Mouse (Mus musculus): ENCODE measurements around the gene Ndst2. TPM values are rescaled to one million over a fixed set of nuclear protein-coding genes. Genes with fewer than 3 reads are reported as not detected.

Ndst2 gene
- polyA plus RNA-seq, 1 experiment from 2014 or later, result 12.6 TPM

DNA sequence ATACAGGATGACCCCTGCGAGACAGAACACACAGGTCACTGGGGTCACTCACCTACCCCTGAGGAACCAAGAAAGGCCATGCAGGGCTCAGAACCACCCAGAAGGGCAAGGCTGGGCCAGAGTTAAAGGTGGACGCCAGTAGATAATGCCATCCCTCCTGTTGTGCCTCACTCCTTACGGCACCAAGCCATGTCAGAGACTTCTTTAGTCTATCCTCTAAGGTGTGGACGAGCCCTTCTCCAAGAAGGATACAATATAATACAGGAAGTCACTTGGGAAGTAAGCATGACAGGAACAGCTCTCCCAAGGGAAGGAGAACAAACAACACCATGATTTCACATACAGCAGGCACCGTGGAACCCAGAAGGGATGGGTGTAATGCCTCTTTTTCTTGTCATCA, 30.6 kb upstream of the Ndst2 start:
- 86% methylated on average over 5 of the region's 5 CpGs for WGBS (ENCODE audit: insufficient replicate concordance)
- no peak for ATAC-seq
- H3K36me3 ChIP-seq (replicated peaks; ENCODE audit: insufficient read depth, low read length), result peaks cover 45% of the 10 kb centered on the region

DNA sequence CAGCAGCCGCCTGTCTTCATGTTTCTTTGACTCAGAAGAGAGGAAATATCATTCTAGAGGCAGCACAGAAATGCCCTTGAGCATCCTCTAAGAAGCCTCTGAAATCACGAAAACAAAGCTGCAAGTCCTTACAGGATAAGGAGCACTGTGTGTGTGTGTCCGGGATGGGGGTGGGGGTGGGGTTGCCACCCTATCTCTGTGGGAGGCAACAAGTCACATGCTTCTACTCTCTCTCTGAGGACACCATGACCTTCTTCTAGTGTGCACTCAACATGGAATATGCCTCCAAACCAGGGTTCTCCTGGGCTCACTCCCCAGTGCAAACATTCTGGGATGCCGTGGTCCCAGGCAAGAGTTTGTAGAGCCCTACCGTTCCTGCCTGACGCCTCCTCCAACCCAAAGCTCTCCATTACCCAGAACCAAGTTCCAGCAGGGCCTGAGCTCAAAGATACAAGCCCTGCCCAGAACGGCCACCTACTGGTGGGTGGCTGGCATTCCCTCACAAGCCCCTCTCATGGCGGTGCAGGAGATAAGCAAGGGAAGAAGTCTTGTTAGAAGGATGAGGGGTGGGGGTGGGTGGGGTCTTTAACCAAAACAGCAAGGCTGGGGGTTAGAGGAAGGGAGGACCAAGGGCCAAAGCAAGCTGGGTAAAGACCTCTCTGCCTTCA, 24.5 kb upstream of the Ndst2 start:
- DNase-seq (no peak), ATAC-seq (no peak)
- no peaks in the 10 kb centered on the region for H3K27me3 ChIP-seq (ENCODE audit: insufficient read depth, low read length)
- peak; percentile 29; the same call in 1 of the 2 replicates for TF ChIP-seq CTCF (IDR thresholded peaks at IDR 0.05; ENCODE audit: low read depth)
- TF ChIP-seq EP300 (IDR thresholded peaks at IDR 0.05; ENCODE audit: low read depth), result no peak
- no peaks in the 10 kb centered on the region for H3K4me1 ChIP-seq (ENCODE audit: insufficient read depth)
- H3K4me3 ChIP-seq (ENCODE audit: low read depth, low read length), result no peak overlapping the region
- no peak overlapping the region for H3K27ac ChIP-seq (ENCODE audit: low read depth)
- H3K4me2 ChIP-seq (ENCODE audit: low read depth, low read length), result no peak overlapping the region
- 66% methylated on average over 8 of the region's 8 CpGs for WGBS (ENCODE audit: insufficient replicate concordance)
- peaks cover 56% of the 10 kb centered on the region for H3K36me3 ChIP-seq (replicated peaks; ENCODE audit: insufficient read depth, low read length)
- no peak overlapping the region for H3K9ac ChIP-seq (replicated peaks)
- no peaks in the 10 kb centered on the region for H3K9me3 ChIP-seq (ENCODE audit: low read length)

More for the DNA sequence above, 30.6 kb upstream of the Ndst2 start:
- Histone ChIP-seq H3K4me3 (ENCODE audit: low read depth, low read length) (no peak overlapping the region), H3K27me3 (ENCODE audit: insufficient read depth, low read length) (no peaks in the 10 kb centered on the region), H3K4me2 (ENCODE audit: low read depth, low read length) (no peak overlapping the region), H3K4me1 (ENCODE audit: insufficient read depth) (no peaks in the 10 kb centered on the region), H3K9ac (replicated peaks) (no peak overlapping the region; the same call in 1 of the 2 replicates), H3K27ac (ENCODE audit: low read depth) (peak overlapping the region; percentile 30; the same call in 1 of the 2 replicates), H3K9me3 (ENCODE audit: low read length) (no peaks in the 10 kb centered on the region)
- no peak for TF ChIP-seq CTCF (IDR thresholded peaks at IDR 0.05; ENCODE audit: low read depth)
- TF ChIP-seq EP300 (IDR thresholded peaks at IDR 0.05; ENCODE audit: low read depth), result no peak
- DNase-seq, result no peak

DNA sequence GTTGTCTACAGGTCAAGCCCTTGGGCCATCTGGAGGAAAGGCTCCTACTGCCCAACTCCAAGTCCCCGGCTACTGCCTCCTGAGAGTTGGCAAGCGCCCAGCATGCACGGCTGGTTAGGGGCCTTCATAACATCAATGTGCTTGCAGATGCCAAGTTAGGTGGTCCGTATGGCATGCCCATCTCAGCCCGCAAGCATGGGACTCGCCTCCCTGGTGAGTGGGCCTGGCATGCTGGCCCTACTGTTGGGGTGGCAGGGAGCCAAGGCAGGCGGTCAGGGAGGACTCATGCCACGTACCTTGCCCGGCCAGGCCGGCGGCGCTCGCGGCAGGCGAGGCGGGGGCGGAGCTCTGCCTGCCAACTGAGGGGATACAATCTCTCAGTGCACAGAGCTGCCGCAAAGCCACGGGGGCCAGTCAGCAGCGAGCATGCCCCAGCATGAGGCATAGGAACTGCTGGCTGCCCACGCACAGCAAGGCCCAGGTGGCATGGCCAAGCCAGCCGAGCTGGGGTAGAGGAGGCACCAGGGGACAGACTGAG, 23.1 kb upstream of the Ndst2 start:
- H3K4me1 ChIP-seq (ENCODE audit: insufficient read depth), result no peaks in the 10 kb centered on the region
- H3K4me2 ChIP-seq (ENCODE audit: low read depth, low read length), result no peak overlapping the region
- 87% methylated on average over 22 of the region's 22 CpGs for WGBS (ENCODE audit: insufficient replicate concordance)
- H3K36me3 ChIP-seq (replicated peaks; ENCODE audit: insufficient read depth, low read length), result peaks cover 43% of the 10 kb centered on the region
- ATAC-seq (no peak), DNase-seq (no peak)
- no peak overlapping the region for H3K4me3 ChIP-seq (ENCODE audit: low read depth, low read length)
- no peaks in the 10 kb centered on the region for H3K9me3 ChIP-seq (ENCODE audit: low read length)
- TF ChIP-seq CTCF (IDR thresholded peaks at IDR 0.05; ENCODE audit: low read depth) (no peak), EP300 (IDR thresholded peaks at IDR 0.05; ENCODE audit: low read depth) (no peak)
- H3K27ac ChIP-seq (ENCODE audit: low read depth), result no peak overlapping the region
- no peaks in the 10 kb centered on the region for H3K27me3 ChIP-seq (ENCODE audit: insufficient read depth, low read length)
- H3K9ac ChIP-seq (replicated peaks), result no peak overlapping the region

DNA sequence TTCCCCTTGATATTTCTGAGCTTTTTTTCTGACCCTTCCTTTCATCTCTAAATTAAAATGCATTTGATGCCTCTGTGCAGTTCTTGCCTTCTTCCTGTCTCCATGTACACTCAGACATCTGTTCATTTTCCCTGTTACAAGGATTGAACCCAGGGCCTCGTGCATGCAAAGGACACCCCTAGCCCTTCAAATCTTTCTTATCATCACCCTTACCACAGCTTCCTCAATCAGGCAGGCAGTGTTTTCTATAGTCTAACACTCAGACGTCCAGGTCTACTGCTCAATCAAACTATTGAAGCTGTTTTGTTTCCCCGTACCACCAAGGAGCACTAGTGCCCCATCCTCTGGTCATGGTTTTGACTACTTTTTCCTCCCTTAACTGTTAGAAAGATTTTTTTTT, 19.4 kb upstream of the Ndst2 start:
- Histone ChIP-seq H3K4me1 (ENCODE audit: insufficient read depth) (no peaks in the 10 kb centered on the region), H3K4me2 (ENCODE audit: low read depth, low read length) (no peak overlapping the region), H3K27me3 (ENCODE audit: insufficient read depth, low read length) (no peaks in the 10 kb centered on the region), H3K4me3 (ENCODE audit: low read depth, low read length) (no peak overlapping the region), H3K9me3 (ENCODE audit: low read length) (no peaks in the 10 kb centered on the region), H3K27ac (ENCODE audit: low read depth) (no peak overlapping the region), H3K36me3 (replicated peaks; ENCODE audit: insufficient read depth, low read length) (peaks cover 18% of the 10 kb centered on the region), H3K9ac (replicated peaks) (no peak overlapping the region)
- DNase-seq, result no peak
- 44% methylated on average over 3 of the region's 3 CpGs for whole genome bisulfite sequencing (ENCODE audit: insufficient replicate concordance)
- no peak for ATAC-seq
- TF ChIP-seq EP300 (IDR thresholded peaks at IDR 0.05; ENCODE audit: low read depth) (no peak), CTCF (IDR thresholded peaks at IDR 0.05; ENCODE audit: low read depth) (no peak)

DNA sequence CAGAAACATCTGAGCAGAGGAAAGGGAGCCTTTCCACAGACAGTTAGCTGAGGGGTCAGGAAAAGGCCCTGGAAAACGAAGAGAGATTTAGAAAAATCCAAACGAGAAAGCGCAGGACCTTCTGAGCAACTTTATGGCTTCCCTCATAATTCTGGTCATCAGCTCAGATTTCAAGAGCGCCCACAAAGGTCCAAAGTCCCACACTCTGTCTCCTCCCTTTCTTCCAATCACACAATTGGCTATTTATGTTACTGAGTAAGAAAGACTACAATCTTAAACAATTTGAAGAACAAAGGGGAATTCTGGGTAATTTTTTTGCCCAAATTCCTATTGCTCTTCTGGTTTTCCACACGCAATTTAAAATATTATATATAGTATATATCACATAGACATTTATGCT, 16.1 kb upstream of the Ndst2 start:
- H3K9ac ChIP-seq (replicated peaks), result no peak overlapping the region
- H3K9me3 ChIP-seq (ENCODE audit: low read length), result no peaks in the 10 kb centered on the region
- H3K27me3 ChIP-seq (ENCODE audit: insufficient read depth, low read length), result no peaks in the 10 kb centered on the region
- no peak for TF ChIP-seq CTCF (IDR thresholded peaks at IDR 0.05; ENCODE audit: low read depth)
- TF ChIP-seq EP300 (IDR thresholded peaks at IDR 0.05; ENCODE audit: low read depth), result no peak
- WGBS (ENCODE audit: insufficient replicate concordance), result 81% methylated on average over 5 of the region's 5 CpGs
- H3K4me2 ChIP-seq (ENCODE audit: low read depth, low read length), result no peak overlapping the region
- no peaks in the 10 kb centered on the region for H3K4me1 ChIP-seq (ENCODE audit: insufficient read depth)
- no peak overlapping the region for H3K4me3 ChIP-seq (ENCODE audit: low read depth, low read length)
- H3K27ac ChIP-seq (ENCODE audit: low read depth), result no peak overlapping the region
- H3K36me3 ChIP-seq (replicated peaks; ENCODE audit: insufficient read depth, low read length), result peaks cover 4% of the 10 kb centered on the region
- ATAC-seq, result no peak
- DNase-seq, result no peak

DNA sequence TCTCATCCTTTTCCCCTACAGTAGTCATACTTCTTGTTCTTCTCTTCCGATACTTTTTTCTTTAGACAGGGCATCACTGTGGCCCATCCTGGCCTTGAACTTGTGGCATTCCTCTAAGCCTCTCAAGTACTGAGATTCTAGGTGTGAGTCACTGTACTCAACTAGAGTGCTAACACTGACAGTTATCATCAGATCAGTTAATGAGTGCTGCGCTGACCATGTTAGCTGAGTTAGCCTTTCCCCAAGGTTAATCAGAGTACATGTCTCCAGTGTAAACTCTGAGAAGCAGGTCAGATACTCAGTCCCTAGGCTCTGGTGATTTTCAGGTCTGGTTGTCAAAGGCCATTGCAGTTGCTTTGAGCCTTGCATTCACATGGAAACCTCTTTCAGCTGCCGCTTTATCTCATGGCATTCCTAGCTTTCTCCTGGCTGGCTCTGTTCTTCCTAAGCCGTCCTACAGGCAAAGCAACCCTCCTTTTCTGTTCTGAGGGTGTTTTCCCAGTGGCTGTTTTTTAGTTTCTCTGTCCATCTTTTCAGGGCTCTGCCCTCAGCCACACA, 15.2 kb upstream of the Ndst2 start:
- H3K4me3 ChIP-seq (ENCODE audit: low read depth, low read length), result no peak overlapping the region
- TF ChIP-seq CTCF (IDR thresholded peaks at IDR 0.05; ENCODE audit: low read depth) (no peak), EP300 (IDR thresholded peaks at IDR 0.05; ENCODE audit: low read depth) (no peak)
- no peaks in the 10 kb centered on the region for H3K4me1 ChIP-seq (ENCODE audit: insufficient read depth)
- no peaks in the 10 kb centered on the region for H3K27me3 ChIP-seq (ENCODE audit: insufficient read depth, low read length)
- H3K36me3 ChIP-seq (replicated peaks; ENCODE audit: insufficient read depth, low read length), result peaks cover 8% of the 10 kb centered on the region; the same call in 1 of the 2 replicates
- DNase-seq, result no peak
- no peak overlapping the region for H3K27ac ChIP-seq (ENCODE audit: low read depth)
- H3K9ac ChIP-seq (replicated peaks), result no peak overlapping the region
- no peak for ATAC-seq
- no peak overlapping the region for H3K4me2 ChIP-seq (ENCODE audit: low read depth, low read length)
- no peaks in the 10 kb centered on the region for H3K9me3 ChIP-seq (ENCODE audit: low read length)
- WGBS (ENCODE audit: insufficient replicate concordance), result 84% methylated on average over 4 of the region's 4 CpGs

Measured in liver, postnatal 0 days (tissue).